ENCODE assay signal across 8 mouse cellular contexts in the genomic region with DNA sequence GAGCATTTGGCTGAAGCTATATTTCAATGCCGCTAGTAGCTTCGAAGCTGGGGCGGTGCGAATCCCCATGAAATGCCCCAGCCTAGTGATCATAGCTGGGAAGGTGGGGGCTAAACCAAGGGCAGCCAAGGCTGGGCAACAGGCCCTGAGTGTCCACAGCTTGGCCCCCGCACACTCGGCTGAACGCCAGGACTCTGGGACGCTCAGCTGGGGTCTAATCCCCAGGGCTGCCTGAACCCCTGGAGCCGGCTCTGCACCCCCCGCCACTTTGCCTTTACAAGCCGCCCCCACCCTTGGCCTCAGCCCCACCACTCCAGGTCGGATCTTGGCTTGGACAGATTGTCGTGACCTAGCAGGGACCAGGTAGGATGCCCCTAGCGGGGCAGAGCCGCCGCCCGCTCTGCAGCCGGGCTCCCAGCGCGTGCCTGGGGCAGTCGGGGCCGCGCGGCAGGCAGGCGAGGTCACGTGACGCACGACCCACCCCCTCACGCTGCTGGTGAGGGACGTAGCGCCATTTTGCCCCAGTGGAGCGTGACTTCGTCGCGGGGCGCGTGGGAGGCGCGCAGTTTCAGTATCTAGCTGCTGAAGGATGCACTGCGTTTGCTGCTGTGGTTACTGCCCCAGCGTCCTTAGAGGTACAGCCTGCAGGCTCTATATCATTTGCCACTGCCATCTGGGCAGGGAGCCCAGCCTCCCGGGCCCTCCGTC. TPM values are rescaled to one million over a fixed set of nuclear protein-coding genes. Genes with fewer than 3 reads are reported as not detected.
DNase-seq lines count a peak whose midpoint lies in the region; ATAC-seq and TF ChIP-seq lines count a peak whose summit lies in the region.

No protein-coding gene starts in this region.

- TF ChIP-seq POLR2A in small intestine, adult 2 months (IDR thresholded peaks at IDR 0.05; ENCODE audit: low read depth, low read length), result no peak

- peaks cover 18% of the 10 kb centered on the region for H3K4me1 ChIP-seq in embryonic facial prominence, embryonic 13.5 days
- peaks cover 10% of the 10 kb centered on the region for H3K4me1 ChIP-seq in limb, embryonic 11.5 days (ENCODE audit: control insufficient read depth, insufficient read depth, low read length)
- H3K4me1 ChIP-seq in midbrain, embryonic 12.5 days, result peaks cover 18% of the 10 kb centered on the region
- peaks cover 15% of the 10 kb centered on the region for H3K4me1 ChIP-seq in small intestine, adult 2 months (ENCODE audit: control insufficient read depth, insufficient read depth, insufficient read length, low read length)

- no peaks in the 10 kb centered on the region for H3K9me3 ChIP-seq in embryonic facial prominence, embryonic 13.5 days
- H3K9me3 ChIP-seq in limb, embryonic 11.5 days (ENCODE audit: control insufficient read depth, low read length), result no peaks in the 10 kb centered on the region
- H3K9me3 ChIP-seq in midbrain, embryonic 12.5 days, result no peaks in the 10 kb centered on the region

- no peak for TF ChIP-seq CTCF in small intestine, adult 2 months (IDR thresholded peaks at IDR 0.05; ENCODE audit: extremely low read depth, insufficient read length, insufficient replicate concordance, low read depth, low read length)

- no peak overlapping the region for H3K27ac ChIP-seq in embryonic facial prominence, embryonic 13.5 days
- H3K27ac ChIP-seq in limb, embryonic 11.5 days (replicated peaks; ENCODE audit: low read depth, low read length), result no peak overlapping the region
- H3K27ac ChIP-seq in midbrain, embryonic 12.5 days (replicated peaks), result 0 out of 2 replicates have a peak overlapping the region, but pooled peaks have one; percentile 11
- H3K27ac ChIP-seq in small intestine, adult 2 months (ENCODE audit: insufficient read depth, low read depth, low read length), result no peak overlapping the region

- peaks cover 51% of the 10 kb centered on the region for H3K27me3 ChIP-seq in embryonic facial prominence, embryonic 13.5 days
- H3K27me3 ChIP-seq in limb, embryonic 11.5 days (ENCODE audit: control insufficient read depth, insufficient read depth, low read length), result peaks cover 14% of the 10 kb centered on the region
- H3K27me3 ChIP-seq in midbrain, embryonic 12.5 days, result peaks cover 41% of the 10 kb centered on the region
- H3K27me3 ChIP-seq in small intestine, adult 2 months (ENCODE audit: control insufficient read depth, insufficient read depth, low read length), result peaks cover 27% of the 10 kb centered on the region

- WGBS in embryonic facial prominence, embryonic 13.5 days, result 3% methylated on average over 43 of the region's 43 CpGs
- 3% methylated on average over 43 of the region's 43 CpGs for WGBS in limb, embryonic 11.5 days
- WGBS in midbrain, embryonic 12.5 days, result 3% methylated on average over 43 of the region's 43 CpGs
- WGBS in small intestine, adult 2 months, result 4% methylated on average over 43 of the region's 43 CpGs

- DNase-seq in adrenal gland, postnatal 4 days (ENCODE audit: low spot score in 2 of 2), result peak; percentile 43 to 47
- peak; percentile 29 to 40 for DNase-seq in heart, adult 9 months (ENCODE audit: low spot score in 2 of 2)
- peak; percentile 32 to 46 for DNase-seq in kidney, adult 8-10 months
- peak; percentile 89 for DNase-seq in limb, embryonic 11.5 days (ENCODE audit: low spot score)
- DNase-seq in adipocyte (ENCODE audit: low spot score), result no peak

- H3K36me3 ChIP-seq in embryonic facial prominence, embryonic 13.5 days, result no peaks in the 10 kb centered on the region
- no peaks in the 10 kb centered on the region for H3K36me3 ChIP-seq in limb, embryonic 11.5 days (ENCODE audit: control insufficient read depth, insufficient read depth, low read length)
- no peaks in the 10 kb centered on the region for H3K36me3 ChIP-seq in midbrain, embryonic 12.5 days
- no peaks in the 10 kb centered on the region for H3K36me3 ChIP-seq in small intestine, adult 2 months (ENCODE audit: control insufficient read depth, insufficient read depth, low read length)

- ATAC-seq in embryonic facial prominence, embryonic 13.5 days (ENCODE audit: insufficient number of reproducible peaks, insufficient read depth, low FRiP score, low TSS enrichment, low read depth), result peak; percentile 86
- ATAC-seq in limb, embryonic 11.5 days (ENCODE audit: insufficient number of reproducible peaks, low FRiP score, low TSS enrichment, low read depth), result peak; percentile 92
- peak; percentile 89 for ATAC-seq in midbrain, embryonic 12.5 days (ENCODE audit: low FRiP score, low read depth)

- peak overlapping the region; percentile 98 for H3K4me2 ChIP-seq in embryonic facial prominence, embryonic 13.5 days
- H3K4me2 ChIP-seq in limb, embryonic 11.5 days (ENCODE audit: low read depth, severe bottlenecking), result peak overlapping the region; percentile 84
- peak overlapping the region; percentile 92 for H3K4me2 ChIP-seq in midbrain, embryonic 12.5 days (replicated peaks)

- peak overlapping the region; percentile 67 for H3K9ac ChIP-seq in embryonic facial prominence, embryonic 13.5 days
- peak overlapping the region; percentile 59 for H3K9ac ChIP-seq in limb, embryonic 11.5 days (ENCODE audit: low read length)
- H3K9ac ChIP-seq in midbrain, embryonic 12.5 days (replicated peaks), result peak overlapping the region; percentile 59

- H3K4me3 ChIP-seq in embryonic facial prominence, embryonic 13.5 days, result peak overlapping the region; percentile 55
- peak overlapping the region; percentile 44 for H3K4me3 ChIP-seq in limb, embryonic 11.5 days (ENCODE audit: low read depth, low read length)
- peak overlapping the region; percentile 50 for H3K4me3 ChIP-seq in midbrain, embryonic 12.5 days
- peak overlapping the region; percentile 53 for H3K4me3 ChIP-seq in small intestine, adult 2 months (ENCODE audit: low read depth, low read length)

RNA-seq across cellular contexts. Expression of a gene that starts 0.5 kb away (rescaled TPM):
- 1 to 10 TPM; 2.8 to 3.2 TPM for total RNA-seq in adrenal gland, postnatal 4 days (2021)
- 0.34 and 0.39 TPM in 2 replicates for polyA plus RNA-seq in embryonic facial prominence, embryonic 13.5 days (2015; fragmentation: Nextera tagmentation; extraction: Ambion mirVana)
- polyA plus RNA-seq in limb, embryonic 11.5 days (2014; fragmentation: Nextera tagmentation; extraction: Ambion mirVana), result 0.08 and 0.18 TPM in 2 replicates
- 0.55 and 0.89 TPM in 2 replicates for polyA plus RNA-seq in midbrain, embryonic 12.5 days (2016; fragmentation: Nextera tagmentation; extraction: Ambion mirVana)
- 0.11 and 0.17 TPM in 2 replicates for polyA plus RNA-seq in small intestine, adult 2 months (2012; rRNA removed)

RNA-seq across cellular contexts. Expression of a gene that starts 14.7 kb away (rescaled TPM):
- 10 to 100 TPM; 25.1 to 29.5 TPM for total RNA-seq in adrenal gland, postnatal 4 days (2021)
- 11.0 and 11.2 TPM in 2 replicates for polyA plus RNA-seq in embryonic facial prominence, embryonic 13.5 days (2015; fragmentation: Nextera tagmentation; extraction: Ambion mirVana)
- polyA plus RNA-seq in limb, embryonic 11.5 days (2014; fragmentation: Nextera tagmentation; extraction: Ambion mirVana), result 13.0 and 17.2 TPM in 2 replicates
- 11.7 and 12.5 TPM in 2 replicates for polyA plus RNA-seq in midbrain, embryonic 12.5 days (2016; fragmentation: Nextera tagmentation; extraction: Ambion mirVana)
- 3.4 and 4.0 TPM in 2 replicates for polyA plus RNA-seq in small intestine, adult 2 months (2012; rRNA removed)
